Mouse (Mus musculus) layer of hippocampus, adult 9-11 months (tissue): Measurements from ENCODE around the gene Mgrn1.

ENCODE experiments used
- DNase-seq: peaks from one replicate; pipeline ENCODE4 v3.0.0; 2022

The Mgrn1 gene

GRCm38 (mm10) chr16:4943431-4943830 lies 57.4 kb downstream of the Mgrn1 start:
- DNase-seq, result no peak

- DNase-seq, result no peak
These were observed 59.4 kb downstream of the Mgrn1 start for GRCm38 (mm10) chr16:4945415-4945814.

GRCm38 (mm10) chr16:4946155-4946554 lies 60.1 kb downstream of the Mgrn1 start:
- DNase-seq, result no peak

GRCm38 (mm10) chr16:4947378-4947777 lies 61.3 kb downstream of the Mgrn1 start:
- DNase-seq, result no peak

GRCm38 (mm10) chr16:4956609-4957008 lies 70.6 kb downstream of the Mgrn1 start:
- no peak for DNase-seq

DNA sequence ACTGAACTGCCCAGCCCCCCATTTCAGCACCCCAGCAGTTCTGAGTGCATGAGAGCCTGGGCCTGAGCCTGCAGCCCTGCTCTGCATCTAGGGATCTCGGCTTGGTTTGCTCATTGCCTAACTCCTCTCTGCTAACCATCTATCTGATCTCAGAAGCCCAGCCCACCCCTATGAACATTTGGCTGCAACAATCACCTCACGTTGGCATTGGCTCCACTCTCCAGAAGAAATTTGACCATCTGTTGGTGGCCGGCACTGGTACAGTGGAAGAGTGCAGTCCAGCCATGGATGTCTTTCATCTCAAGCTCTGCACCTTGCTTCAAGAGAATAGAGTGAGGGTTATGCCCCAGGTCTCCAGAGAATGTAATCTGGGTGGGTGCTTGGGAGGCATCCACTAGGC lies 71.4 kb downstream of the Mgrn1 start:
- no peak for DNase-seq

- no peak for DNase-seq
These were observed 74.2 kb downstream of the Mgrn1 start for GRCm38 (mm10) chr16:4960260-4960659.

GRCm38 (mm10) chr16:4963346-4963745 lies 77.3 kb downstream of the Mgrn1 start:
- DNase-seq, result no peak

GRCm38 (mm10) chr16:4963797-4964709 lies 78.0 kb downstream of the Mgrn1 start, which contains the start of gene Anks3:
Anks3 (minus strand) TSS chr16:4964205.
- peak; percentile 100 for DNase-seq

DNA sequence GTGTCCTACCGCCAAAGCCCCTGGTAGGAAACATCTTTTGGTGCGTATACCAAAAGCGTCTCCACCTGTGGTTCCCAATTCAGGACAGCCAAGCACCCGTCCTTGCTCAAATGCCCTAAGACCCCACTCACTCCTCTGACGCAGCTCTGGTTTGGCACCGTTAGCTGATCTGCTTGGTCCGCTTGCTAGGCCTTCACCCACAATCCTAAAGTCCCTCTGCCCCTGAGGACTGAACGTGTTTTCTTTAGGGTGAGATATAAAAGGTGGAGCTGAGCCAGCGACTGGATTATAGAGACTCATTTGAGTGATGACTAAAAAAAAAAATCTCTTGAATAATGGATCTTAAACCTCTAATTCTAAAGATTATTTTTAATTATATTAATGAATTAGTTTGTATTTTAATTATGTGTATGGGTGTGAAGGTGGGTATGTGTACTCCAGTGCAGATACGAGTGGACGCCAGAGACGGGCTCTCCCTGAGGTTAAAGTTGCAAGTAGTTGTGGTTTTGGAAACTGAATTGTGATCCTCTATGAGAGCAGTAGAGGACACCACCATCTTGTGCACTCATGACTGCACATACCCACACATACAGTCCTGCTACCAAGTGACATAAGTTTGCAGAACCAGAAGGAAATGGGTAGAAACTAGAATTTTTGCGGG lies 78.8 kb downstream of the Mgrn1 start:
- DNase-seq, result no peak

DNA sequence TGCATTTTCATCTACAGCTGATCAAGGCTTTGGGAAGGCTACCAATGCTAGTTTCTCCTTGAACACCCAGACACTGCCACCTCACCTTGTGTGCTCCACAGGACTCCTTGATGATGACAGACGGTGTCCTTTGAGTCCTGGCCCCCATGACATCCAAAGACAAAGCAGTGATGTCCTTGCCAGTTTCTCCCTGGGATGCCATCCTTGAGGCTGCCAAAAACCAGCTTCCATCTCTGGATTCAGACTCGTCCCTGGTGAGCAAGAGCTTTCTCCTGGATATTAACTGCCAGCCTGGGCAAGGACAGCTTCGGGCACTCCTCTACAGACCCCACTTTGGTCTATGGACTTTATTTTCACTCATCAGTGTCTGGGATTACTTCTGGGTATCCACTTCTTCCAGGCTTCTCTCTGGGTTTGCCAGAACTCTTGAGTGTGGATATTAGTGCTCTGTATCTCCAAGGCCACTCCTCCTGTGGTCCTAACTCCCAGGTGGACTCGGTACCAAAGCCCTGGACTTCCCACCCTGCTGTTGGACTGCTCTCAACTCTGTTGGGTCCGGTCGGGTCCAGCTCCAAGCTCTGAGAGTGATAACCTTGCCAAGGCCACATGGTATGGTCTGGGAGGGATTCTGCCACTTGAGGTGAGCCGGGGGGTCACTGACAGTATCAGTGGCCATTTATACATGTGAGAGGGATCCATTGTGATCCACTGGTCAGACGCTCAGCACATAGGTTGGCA lies 79.5 kb downstream of the Mgrn1 start:
- no peak for DNase-seq

DNA sequence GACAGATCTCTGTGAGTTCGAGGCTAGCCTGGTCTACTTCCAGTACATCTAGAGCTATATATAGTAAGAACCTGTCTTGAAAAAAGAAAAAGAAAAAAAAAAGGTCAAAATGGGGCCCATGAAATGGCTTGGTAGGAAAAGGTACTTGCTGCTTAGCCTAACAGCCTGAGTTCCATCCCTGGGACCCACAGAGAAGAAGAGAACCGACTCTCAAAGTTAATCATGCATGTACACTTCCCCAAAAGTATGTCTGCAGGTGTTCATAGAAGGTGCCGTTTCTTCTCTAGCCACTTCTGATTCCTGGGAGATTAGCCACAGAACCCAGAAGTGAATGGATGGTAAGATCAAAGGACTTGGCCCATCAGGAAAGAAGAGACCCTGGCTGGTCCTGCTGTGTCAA lies 82.4 kb downstream of the Mgrn1 start:
- DNase-seq, result no peak

GRCm38 (mm10) chr16:4969055-4969843 lies 83.2 kb downstream of the Mgrn1 start:
- DNase-seq, result no peak

GRCm38 (mm10) chr16:4971626-4972025 lies 85.6 kb downstream of the Mgrn1 start:
- no peak for DNase-seq

DNA sequence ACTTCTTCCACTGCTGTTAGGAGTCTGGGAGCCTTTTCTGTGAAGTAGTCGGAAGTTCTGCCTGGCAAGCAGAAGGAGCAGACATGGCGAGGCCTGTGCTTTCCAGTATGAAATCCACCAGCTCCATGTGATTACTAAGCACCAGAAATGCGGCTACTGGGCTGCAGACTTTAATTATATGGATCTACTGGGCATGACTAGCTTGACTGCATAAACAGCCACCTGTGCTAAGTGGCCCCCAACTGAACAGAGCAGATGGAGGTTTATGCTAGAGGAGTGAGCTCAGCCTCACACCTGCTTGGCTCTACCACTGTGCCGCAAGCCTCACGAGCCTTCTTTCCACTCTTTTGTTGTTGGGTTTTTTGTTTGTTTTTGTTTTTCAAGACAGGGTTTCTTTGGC lies 88.5 kb downstream of the Mgrn1 start:
- DNase-seq, result peak; percentile 65

GRCm38 (mm10) chr16:4976180-4976579 lies 90.1 kb downstream of the Mgrn1 start:
- DNase-seq, result no peak

- no peak for DNase-seq
These were observed 92.4 kb downstream of the Mgrn1 start for GRCm38 (mm10) chr16:4978275-4979051.

- DNase-seq, result no peak
These were observed 93.8 kb downstream of the Mgrn1 start for GRCm38 (mm10) chr16:4979755-4980380.

GRCm38 (mm10) chr16:4984717-4985116 lies 98.7 kb downstream of the Mgrn1 start:
- no peak for DNase-seq
